Mouse (Mus musculus) right cerebral cortex, adult 18-20 months (tissue): ENCODE data around the gene Olfr519.

Experiments used
- DNase-seq: peaks from one replicate; pipeline ENCODE4 v3.0.0; 2022; ENCODE audit warnings: mixed read lengths

Gene Olfr519

GRCm38 (mm10) chr7:108894320-108894719 lies at the start of gene Olfr519:
TSS of gene Olfr519 (minus strand) at chr7:108894420.
- no peak for DNase-seq

DNA sequence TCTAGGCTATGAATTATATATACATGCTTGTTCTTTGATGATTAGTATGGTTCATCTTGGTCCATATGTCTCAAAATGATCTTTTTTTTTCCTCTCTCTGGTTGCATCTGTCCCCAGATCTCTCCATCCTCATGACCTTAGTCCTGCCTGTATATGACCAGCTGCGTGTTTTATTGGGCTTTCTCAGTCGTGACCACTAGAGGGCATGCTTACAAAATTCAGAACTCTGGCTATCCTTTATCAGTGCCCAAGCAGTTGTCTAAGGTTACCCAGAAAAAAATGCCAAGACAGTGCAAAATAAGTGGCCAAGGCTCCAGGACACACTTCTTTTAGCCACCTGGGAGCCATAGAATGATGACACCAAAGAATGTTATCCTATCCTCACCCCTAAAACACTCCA lies 49.8 kb upstream of the Olfr519 start:
- peak; percentile 57 for DNase-seq

GRCm38 (mm10) chr7:108941466-108941865 lies 47.2 kb upstream of the Olfr519 start:
- peak; percentile 38 for DNase-seq

DNA sequence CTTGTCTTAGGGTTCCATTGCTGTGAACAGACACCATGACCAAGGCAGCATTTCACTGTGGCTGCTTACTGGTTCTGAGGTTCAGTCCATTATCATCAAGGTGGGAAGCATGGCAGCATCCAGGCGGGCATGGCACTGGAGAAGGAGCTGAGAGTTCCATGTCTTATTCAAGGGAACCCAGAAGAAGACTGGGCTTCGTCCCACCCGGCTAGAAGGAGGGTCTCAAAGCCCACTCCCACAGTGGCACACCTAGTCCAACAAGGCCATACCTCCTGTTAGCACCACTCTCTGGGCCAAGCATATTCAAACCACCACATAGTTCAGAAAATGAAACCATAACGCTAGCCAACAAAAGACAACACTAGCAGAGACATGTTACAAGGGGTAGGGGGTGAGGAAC lies 42.4 kb upstream of the Olfr519 start:
- DNase-seq, result no peak

- DNase-seq, result no peak
These were observed 41.2 kb upstream of the Olfr519 start for GRCm38 (mm10) chr7:108935411-108935810.

GRCm38 (mm10) chr7:108934836-108935235 lies 40.6 kb upstream of the Olfr519 start:
- no peak for DNase-seq

GRCm38 (mm10) chr7:108933794-108934731 lies 39.8 kb upstream of the Olfr519 start, which contains the start of gene Eif3f:
TSS of gene Eif3f (plus strand) at chr7:108934417.
- DNase-seq, result peak; percentile 95

- DNase-seq, result no peak
These were observed 35.6 kb upstream of the Olfr519 start, which contains the start of gene Nlrp10 for GRCm38 (mm10) chr7:108929726-108930393. TSS of gene Nlrp10 (minus strand) at chr7:108930178.

- DNase-seq, result peak; percentile 64
These were observed 34.3 kb upstream of the Olfr519 start for GRCm38 (mm10) chr7:108928280-108929188.

DNA sequence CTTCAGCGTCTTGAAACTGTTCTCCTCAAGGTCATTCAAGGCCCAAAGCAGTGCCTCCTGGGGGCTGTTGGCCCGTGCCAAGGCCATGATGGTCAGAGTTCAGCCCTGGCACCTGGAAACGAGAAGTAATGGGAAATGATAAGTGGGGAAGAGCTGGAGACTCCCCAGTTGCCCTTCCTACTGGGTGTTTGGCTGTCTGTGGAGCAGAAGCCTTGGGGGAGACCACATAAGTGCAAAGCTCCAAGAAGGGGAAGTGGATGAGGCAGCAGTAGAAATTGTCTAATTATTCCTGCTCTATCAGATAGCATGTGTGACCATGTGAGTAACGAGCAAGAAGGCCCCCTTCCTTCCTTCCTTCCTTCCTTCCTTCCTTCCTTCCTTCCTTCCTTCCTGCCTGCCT lies 32.8 kb upstream of the Olfr519 start:
- DNase-seq, result no peak

- DNase-seq, result no peak
These were observed 9.7 kb upstream of the Olfr519 start for GRCm38 (mm10) chr7:108903969-108904368.

DNA sequence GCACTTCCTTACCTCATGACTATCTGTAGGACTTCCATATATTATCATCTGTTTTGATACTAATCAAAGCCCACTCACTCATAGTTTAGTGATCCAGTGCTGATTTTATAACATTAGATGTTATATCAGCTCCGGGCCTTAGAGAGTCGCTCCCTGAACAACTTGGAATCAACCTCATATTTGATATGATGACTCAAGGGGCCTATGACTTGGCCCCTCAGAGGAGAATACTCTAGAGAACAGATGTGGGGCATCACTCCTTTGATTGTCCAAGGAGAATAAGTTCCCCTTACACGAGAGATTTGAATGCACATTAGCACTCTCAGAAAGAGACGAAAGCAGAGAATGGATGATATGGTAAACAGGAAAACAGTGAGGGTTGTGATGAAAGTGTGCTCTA lies 9.3 kb downstream of the Olfr519 start, which contains the start of gene Olfr518:
Gene Olfr518, minus strand, starts transcription at position 101 of the 400 bp plus-strand sequence.
- no peak for DNase-seq

DNA sequence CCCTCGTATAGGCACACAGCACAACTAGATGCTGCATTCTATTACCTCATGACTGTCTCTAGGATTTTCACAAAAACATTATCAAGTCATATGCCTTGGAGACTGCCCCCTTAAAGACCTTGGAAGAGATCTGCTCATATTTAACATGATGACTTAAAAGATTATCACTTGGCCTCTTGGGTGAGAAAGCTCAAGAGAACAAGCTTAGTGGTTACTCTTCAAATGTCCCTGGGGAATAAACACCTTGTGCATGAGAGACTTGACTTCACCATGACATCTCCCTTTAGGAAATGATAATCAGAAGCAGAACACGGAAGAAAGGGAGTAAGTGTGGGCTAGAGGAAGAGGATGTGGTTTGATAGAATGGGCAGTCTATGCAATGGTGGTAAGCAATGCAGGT lies 21.9 kb downstream of the Olfr519 start, which contains the start of gene Olfr517:
Gene Olfr517, minus strand, starts transcription at position 101 of the 400 bp plus-strand sequence.
- DNase-seq, result no peak

GRCm38 (mm10) chr7:108850429-108850828 lies 43.8 kb downstream of the Olfr519 start, which contains the start of gene Olfr516:
TSS of gene Olfr516 (minus strand) at chr7:108850529.
- no peak for DNase-seq
